8 mouse cellular contexts compared by ENCODE assay signal in genomic region chr15:77305852-77306546, GRCm38 (mm10). TPM values are rescaled to one million over a fixed set of nuclear protein-coding genes. Genes with fewer than 3 reads are reported as not detected.
A peak's percentile ranks its signal among the peaks of the same experiment; 100 is the strongest.
DNase-seq lines count a peak whose midpoint lies in the region; ATAC-seq and TF ChIP-seq lines count a peak whose summit lies in the region.

No protein-coding gene starts in this region.

- H3K9ac ChIP-seq in liver, adult 2 months (ENCODE audit: low read depth, low read length): peak overlapping the region; percentile 93
- peak overlapping the region; percentile 85 for H3K9ac ChIP-seq in hindbrain, embryonic 14.5 days
- H3K9ac ChIP-seq in midbrain, embryonic 14.5 days (replicated peaks; ENCODE audit: low read length): peak overlapping the region; percentile 89

- peaks cover 14% of the 10 kb centered on the region for H3K4me1 ChIP-seq in liver, adult 2 months (ENCODE audit: control insufficient read depth, insufficient read depth, low read length)
- peaks cover 34% of the 10 kb centered on the region for H3K4me1 ChIP-seq in hindbrain, embryonic 14.5 days (replicated peaks; ENCODE audit: control insufficient read depth, insufficient read depth, low read length)
- H3K4me1 ChIP-seq in midbrain, embryonic 14.5 days (ENCODE audit: control insufficient read depth, insufficient read depth, low read length): peaks cover 20% of the 10 kb centered on the region

- DNase-seq in liver, adult 2 months (ENCODE audit: extremely low read depth, low read depth, low spot score): peak; percentile 42
- DNase-seq in liver: no peak
- DNase-seq in cerebellum, postnatal 10 days: peak; percentile 68 to 70
- DNase-seq in gastrocnemius, adult 18-20 months (ENCODE audit: low spot score): peak; percentile 46
- peak; percentile 71 for DNase-seq in hindbrain, embryonic 14.5 days (ENCODE audit: low spot score)
- peak; percentile 32 to 47 for DNase-seq in left cerebral cortex, postnatal 36 days (ENCODE audit: low spot score in 2 of 2)
- DNase-seq in midbrain, embryonic 14.5 days: peak; percentile 68
- DNase-seq in testis, postnatal 10 days (ENCODE audit: low spot score): peak; percentile 57

- H3K4me2 ChIP-seq in hindbrain, embryonic 14.5 days (replicated peaks): peak overlapping the region; percentile 74
- peak overlapping the region; percentile 75 for H3K4me2 ChIP-seq in midbrain, embryonic 14.5 days (ENCODE audit: low read length)

- H3K36me3 ChIP-seq in liver, adult 2 months (ENCODE audit: control insufficient read depth, insufficient read depth, low read length): no peaks in the 10 kb centered on the region
- no peaks in the 10 kb centered on the region; the same call in 1 of the 2 replicates for H3K36me3 ChIP-seq in hindbrain, embryonic 14.5 days (replicated peaks; ENCODE audit: control insufficient read depth, insufficient read depth)
- H3K36me3 ChIP-seq in midbrain, embryonic 14.5 days (ENCODE audit: control insufficient read depth, insufficient read depth, low read length): no peaks in the 10 kb centered on the region

- TF ChIP-seq POLR2A in liver, adult 2 months (IDR thresholded peaks at IDR 0.05; ENCODE audit: extremely low read depth, insufficient read depth, low read length): no peak

- under 1% methylated on average over 45 of the region's 54 CpGs for WGBS in liver, adult 2 months
- WGBS in hindbrain, embryonic 14.5 days: under 1% methylated on average over 39 of the region's 54 CpGs
- WGBS in midbrain, embryonic 14.5 days: under 1% methylated on average over 54 of the region's 54 CpGs

- peak; percentile 29 for ATAC-seq in hindbrain, embryonic 14.5 days (ENCODE audit: low FRiP score)
- peak; percentile 50 for ATAC-seq in midbrain, embryonic 14.5 days (ENCODE audit: low FRiP score, low TSS enrichment)

- intact Hi-C loops in left cerebral cortex, postnatal 36 days (cut with DNase I): loop anchor here (2.0 to 5.0 kb wide), 2 partner anchors 49 to 61 kb away; no protein-coding TSS in a partner anchor

- TF ChIP-seq CTCF in liver, adult 2 months (IDR thresholded peaks at IDR 0.05; ENCODE audit: low read depth, low read length): no peak

- peak overlapping the region; percentile 76 for H3K27ac ChIP-seq in liver, adult 2 months (replicated peaks; ENCODE audit: insufficient read depth, low read depth, low read length)
- peak overlapping the region; percentile 98 for H3K27ac ChIP-seq in hindbrain, embryonic 14.5 days
- H3K27ac ChIP-seq in midbrain, embryonic 14.5 days (replicated peaks; ENCODE audit: low read depth, low read length): peak overlapping the region; percentile 99

- peaks cover 31% of the 10 kb centered on the region; the same call in 1 of the 2 replicates for H3K79me2 ChIP-seq in liver, adult 2 months (ENCODE audit: control insufficient read depth, insufficient read depth, low read length)

- H3K9me3 ChIP-seq in hindbrain, embryonic 14.5 days (ENCODE audit: control insufficient read depth, low read length): no peaks in the 10 kb centered on the region
- H3K9me3 ChIP-seq in midbrain, embryonic 14.5 days (ENCODE audit: control insufficient read depth, low read length): no peaks in the 10 kb centered on the region

- H3K27me3 ChIP-seq in liver, adult 2 months (ENCODE audit: control insufficient read depth, insufficient read depth, low read length): no peaks in the 10 kb centered on the region
- no peaks in the 10 kb centered on the region for H3K27me3 ChIP-seq in hindbrain, embryonic 14.5 days (ENCODE audit: control insufficient read depth, insufficient read depth, low read length)
- H3K27me3 ChIP-seq in midbrain, embryonic 14.5 days (ENCODE audit: control insufficient read depth, insufficient read depth, low read length): no peaks in the 10 kb centered on the region

- H3K4me3 ChIP-seq in liver, adult 2 months (ENCODE audit: insufficient read depth, low read depth, low read length): peak overlapping the region; percentile 86
- H3K4me3 ChIP-seq in hindbrain, embryonic 14.5 days (replicated peaks; ENCODE audit: low read length): peak overlapping the region; percentile 70
- peak overlapping the region; percentile 92 for H3K4me3 ChIP-seq in midbrain, embryonic 14.5 days (replicated peaks; ENCODE audit: low read depth, low read length)

RNA-seq across cellular contexts. Expression of gene Rbfox2, which starts 0.8 kb away (rescaled TPM):
- 17.4 and 21.6 TPM in 2 replicates for total RNA-seq in liver, adult 2 months (2014; rRNA removed)
- 18.2 and 21.5 TPM in 2 replicates for polyA plus RNA-seq in liver, adult 2 months (2012; rRNA removed)
- total RNA-seq in gastrocnemius, adult 18-20 months (2021): 10 to 100 TPM; 55.1 to 60.4 TPM
- polyA plus RNA-seq in hindbrain, embryonic 14.5 days (2014; fragmentation: Nextera tagmentation; extraction: Ambion mirVana): 154 and 164 TPM in 2 replicates
- total RNA-seq in left cerebral cortex, postnatal 36 days (2021): 100 to 1,000 TPM; 217 to 276 TPM
- 195 and 282 TPM in 2 replicates for polyA plus RNA-seq in midbrain, embryonic 14.5 days (2014; fragmentation: Nextera tagmentation; extraction: Ambion mirVana)
